Mouse (Mus musculus) bone marrow, adult 2 months (tissue): ENCODE data around the gene Tpx2. TPM values are rescaled to one million over a fixed set of nuclear protein-coding genes. Genes with fewer than 3 reads are reported as not detected.

Experiments used
- H3K27ac ChIP-seq: fragments of 200-500 bp; 2 replicates; pipeline ENCODE4 v1.5.1; 2012; ENCODE audit warnings: low read depth, mild to moderate bottlenecking, control low read depth, inconsistent platforms, low read length; ENCODE audit not compliant: control insufficient read depth, poor library complexity, insufficient read depth
- H3K4me1 ChIP-seq: fragments of 200-500 bp; 2 replicates; pipeline ENCODE4 v1.6.1; 2011; ENCODE audit warnings: low read length; ENCODE audit not compliant: control insufficient read depth, insufficient read depth
- H3K4me3 ChIP-seq: fragments of 200-500 bp; replicated peaks from 2 replicates; pipeline ENCODE3; 2011; ENCODE audit warnings: mild to moderate bottlenecking, low read depth, low read length, control low read depth; ENCODE audit not compliant: control insufficient read depth
- CTCF ChIP-seq: fragments of 200-500 bp; IDR thresholded peaks from 2 replicates; pipeline ENCODE4 v1.5.1; 2011; ENCODE audit warnings: low read length, control low read depth; ENCODE audit not compliant: control insufficient read depth, insufficient read depth
- POLR2A ChIP-seq: fragments of 200-500 bp; IDR thresholded peaks from 2 replicates; pipeline ENCODE4 v1.6.1; 2011; ENCODE audit warnings: low read depth, mild to moderate bottlenecking, control low read depth, low read length, borderline replicate concordance; ENCODE audit not compliant: control insufficient read depth
- WGBS: fragments of 180-500 bp; shearing (Covaris S2); methylation state at CpG from one replicate; pipeline ENCODE4 v1.1.7; 2018; 5-methylcytosine and 5-hydroxymethylcytosine counted together
- polyA plus RNA-seq: library from polyadenylated mRNA; stranded (reverse); fragments of >200 nt; gene quantifications from 2 replicates; pipeline ENCODE4 v1.2.4, GENCODE M21; 2011; ENCODE audit warnings: low replicate concordance; ENCODE audit not compliant: missing spikeins, insufficient read depth, insufficient read length

Gene Tpx2
- polyA plus RNA-seq, 1 experiment = 74.1 TPM

GRCm38 (mm10) chr2:152896926-152897325 is 49.2 kb downstream of the Tpx2 start:
- Histone ChIP-seq H3K27ac (no peak overlapping the region), H3K4me1 (no peaks in the 10 kb centered on the region), H3K4me3 (no peak overlapping the region)
- TF ChIP-seq POLR2A = no peak
- no peak for TF ChIP-seq CTCF
- WGBS = 84% methylated on average over 3 of the region's 3 CpGs

DNA sequence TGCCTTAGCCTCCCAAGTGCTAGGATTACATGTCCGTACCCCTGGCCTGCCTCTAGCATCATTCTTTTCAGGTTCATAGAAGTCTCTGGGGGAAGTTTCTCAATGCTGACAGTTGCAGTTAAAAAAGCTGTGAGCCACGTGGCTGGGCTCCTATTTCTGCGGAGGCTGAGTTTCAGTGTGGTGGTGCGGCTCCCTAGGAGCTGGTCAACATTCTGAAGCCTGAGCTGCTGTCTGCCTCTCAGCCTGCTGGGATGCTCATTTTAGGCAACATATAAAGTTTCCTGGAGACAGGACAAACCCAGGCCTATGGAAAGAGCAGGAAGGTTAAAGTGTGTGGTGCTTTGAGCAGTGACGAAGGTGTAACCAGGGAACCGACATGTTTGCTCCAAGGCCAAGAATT is 51.2 kb downstream of the Tpx2 start:
- no peak overlapping the region for H3K27ac ChIP-seq
- TF ChIP-seq POLR2A (no peak), CTCF (no peak)
- WGBS = 67% methylated on average over 6 of the region's 6 CpGs
- H3K4me1 ChIP-seq = no peaks in the 10 kb centered on the region
- no peak overlapping the region for H3K4me3 ChIP-seq

DNA sequence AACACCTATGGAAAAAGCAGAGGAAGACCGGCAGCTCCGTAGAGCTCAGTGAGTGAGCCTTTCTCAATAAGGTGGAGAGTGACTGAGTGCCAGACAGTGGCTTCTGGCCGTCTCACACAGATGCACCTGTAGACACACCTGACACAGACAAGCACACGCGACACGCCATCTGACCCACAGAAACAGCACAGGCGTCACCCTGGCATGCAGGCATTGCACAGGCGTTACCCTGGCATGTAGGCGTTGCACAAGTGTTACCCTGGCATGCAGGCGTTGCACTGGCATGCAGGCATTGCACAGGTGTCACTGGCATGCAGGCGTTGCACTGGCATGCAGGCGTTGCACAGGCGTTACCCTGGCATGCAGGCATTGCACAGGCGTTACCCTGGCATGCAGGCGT is 53.5 kb downstream of the Tpx2 start:
- WGBS = 89% methylated on average over 15 of the region's 15 CpGs

GRCm38 (mm10) chr2:152902658-152903057 is 54.9 kb downstream of the Tpx2 start:
- TF ChIP-seq CTCF (no peak), POLR2A (no peak)
- 81% methylated on average over 3 of the region's 3 CpGs for WGBS
- H3K4me1 ChIP-seq = no peaks in the 10 kb centered on the region

More for the DNA sequence above, 53.5 kb downstream of the Tpx2 start:
- no peak overlapping the region for H3K27ac ChIP-seq
- no peaks in the 10 kb centered on the region for H3K4me1 ChIP-seq
- TF ChIP-seq CTCF = no peak
- TF ChIP-seq POLR2A = no peak
- H3K4me3 ChIP-seq = no peak overlapping the region

GRCm38 (mm10) chr2:152903586-152903985 is 55.8 kb downstream of the Tpx2 start:
- Histone ChIP-seq H3K4me1 (no peaks in the 10 kb centered on the region), H3K27ac (no peak overlapping the region), H3K4me3 (no peak overlapping the region)
- 59% methylated on average over 4 of the region's 4 CpGs for WGBS
- TF ChIP-seq CTCF (no peak), POLR2A (no peak)

More at GRCm38 (mm10) chr2:152902658-152903057, 54.9 kb downstream of the Tpx2 start:
- Histone ChIP-seq H3K27ac (no peak overlapping the region), H3K4me3 (no peak overlapping the region)

DNA sequence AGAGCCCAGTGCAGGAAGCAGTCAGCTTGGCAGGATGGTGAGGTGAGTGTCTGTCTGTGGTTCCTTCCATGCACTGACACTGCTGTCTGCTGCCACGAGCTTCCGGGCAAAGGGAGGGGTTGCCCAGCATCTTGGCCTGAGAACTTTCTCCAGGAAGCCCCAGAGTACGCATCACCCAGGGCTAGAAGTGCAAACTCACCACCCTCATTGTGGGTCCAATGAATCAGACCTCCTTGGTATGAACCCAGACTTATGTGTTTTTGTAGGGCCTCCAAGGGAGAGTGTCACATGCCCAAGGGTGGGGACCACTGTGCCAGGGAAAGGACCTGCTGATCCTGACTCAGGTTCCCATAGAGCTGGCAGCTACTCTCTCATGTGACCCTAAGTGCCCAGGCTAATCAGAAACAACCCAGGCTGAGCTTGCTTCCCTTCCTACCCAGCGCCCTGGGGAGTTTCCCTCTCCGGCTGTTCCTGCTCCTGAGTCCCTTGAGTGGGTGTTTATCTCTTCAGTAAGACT is 56.4 kb downstream of the Tpx2 start:
- Histone ChIP-seq H3K4me1 (no peaks in the 10 kb centered on the region), H3K4me3 (no peak overlapping the region), H3K27ac (no peak overlapping the region)
- 15% methylated on average over 5 of the region's 5 CpGs for WGBS
- TF ChIP-seq POLR2A (no peak), CTCF (no peak)

- TF ChIP-seq CTCF = no peak
- TF ChIP-seq POLR2A = no peak
- Histone ChIP-seq H3K4me3 (no peak overlapping the region), H3K27ac (no peak overlapping the region), H3K4me1 (no peaks in the 10 kb centered on the region)
- WGBS = 68% methylated on average over 11 of the region's 11 CpGs
These were observed 57.5 kb downstream of the Tpx2 start for GRCm38 (mm10) chr2:152905036-152905829.

DNA sequence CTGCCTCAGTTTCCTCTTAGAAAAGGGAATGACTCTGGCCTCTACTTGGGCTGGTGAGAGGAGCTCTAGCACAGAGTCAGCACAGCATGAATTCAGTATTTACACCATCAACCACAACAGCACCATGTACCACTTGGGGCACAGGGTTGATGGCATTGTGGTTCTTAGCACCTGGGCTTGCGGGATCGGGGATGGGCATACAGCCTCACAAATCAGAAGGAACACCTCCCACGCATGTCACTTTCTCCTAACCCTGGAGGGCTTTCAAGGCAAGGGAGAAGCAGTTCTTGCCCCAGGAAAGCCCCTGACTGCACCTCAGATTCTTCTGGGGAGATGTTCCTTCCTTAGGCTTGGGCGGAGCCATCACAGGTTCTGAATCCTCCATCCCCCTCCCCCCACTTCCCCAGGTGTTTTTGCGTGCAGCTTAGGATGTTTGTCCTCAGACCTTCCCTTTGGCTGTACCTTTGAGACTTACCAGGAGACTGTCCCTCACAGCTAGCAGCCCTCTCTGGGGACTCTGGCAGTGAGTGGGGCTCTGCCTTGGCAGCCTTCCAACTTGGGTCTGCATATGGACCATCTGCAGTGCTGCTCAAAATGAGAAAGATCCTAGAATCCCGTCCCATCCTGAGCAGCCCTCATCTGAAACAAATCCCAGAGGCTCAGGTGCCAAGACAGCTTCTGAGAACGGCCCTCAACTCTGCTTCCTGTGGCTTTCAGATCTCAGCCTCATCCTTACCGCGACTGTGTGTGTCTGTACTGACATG is 58.7 kb downstream of the Tpx2 start:
- no peak overlapping the region for H3K27ac ChIP-seq
- H3K4me3 ChIP-seq = no peak overlapping the region
- no peak for TF ChIP-seq POLR2A
- TF ChIP-seq CTCF = no peak
- no peaks in the 10 kb centered on the region for H3K4me1 ChIP-seq
- 43% methylated on average over 9 of the region's 9 CpGs for WGBS

DNA sequence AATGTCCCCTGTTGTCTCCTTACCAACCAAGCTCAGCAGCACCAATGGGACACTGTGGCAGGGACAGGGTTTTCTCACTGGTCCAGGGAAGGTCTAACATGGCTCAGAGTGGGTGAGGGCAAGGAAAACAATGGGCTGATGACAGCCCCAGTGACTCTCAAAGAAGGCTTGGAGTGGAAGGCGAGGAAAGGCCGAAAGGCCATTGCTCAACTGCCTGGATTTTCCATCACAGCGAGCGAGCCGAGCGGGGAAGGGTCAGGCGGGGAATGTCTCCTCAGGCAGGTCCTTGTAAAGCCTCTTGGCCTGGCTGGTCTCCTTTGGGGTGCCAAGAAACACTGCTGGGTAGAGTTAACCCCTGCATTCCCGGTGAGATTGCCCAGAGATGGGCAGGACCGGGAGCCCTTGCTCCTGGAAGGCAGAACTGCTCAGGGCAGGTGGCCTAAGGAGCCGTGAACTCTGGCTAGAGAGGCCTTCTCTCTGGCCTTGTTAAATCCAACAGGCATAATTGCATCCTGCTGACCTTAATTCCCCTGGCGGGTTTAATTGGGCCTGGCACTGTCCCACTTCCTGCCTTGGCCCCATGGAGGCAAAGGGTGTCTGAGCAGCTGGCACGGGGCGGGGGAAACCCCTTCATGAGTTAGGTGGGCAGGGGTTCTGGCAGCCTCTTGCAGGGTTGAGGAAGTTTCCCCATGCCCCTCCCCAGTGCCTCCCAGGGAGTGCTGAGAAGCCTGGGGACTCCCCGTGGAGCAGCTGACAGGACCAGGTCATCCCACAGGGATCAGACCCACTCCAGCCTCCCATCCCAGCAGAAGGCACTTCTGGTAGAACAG is 59.6 kb downstream of the Tpx2 start:
- Histone ChIP-seq H3K4me1 (no peaks in the 10 kb centered on the region), H3K27ac (no peak overlapping the region), H3K4me3 (no peak overlapping the region)
- no peak for TF ChIP-seq CTCF
- no peak for TF ChIP-seq POLR2A
- 64% methylated on average over 14 of the region's 14 CpGs for WGBS
